In the genomic region with DNA sequence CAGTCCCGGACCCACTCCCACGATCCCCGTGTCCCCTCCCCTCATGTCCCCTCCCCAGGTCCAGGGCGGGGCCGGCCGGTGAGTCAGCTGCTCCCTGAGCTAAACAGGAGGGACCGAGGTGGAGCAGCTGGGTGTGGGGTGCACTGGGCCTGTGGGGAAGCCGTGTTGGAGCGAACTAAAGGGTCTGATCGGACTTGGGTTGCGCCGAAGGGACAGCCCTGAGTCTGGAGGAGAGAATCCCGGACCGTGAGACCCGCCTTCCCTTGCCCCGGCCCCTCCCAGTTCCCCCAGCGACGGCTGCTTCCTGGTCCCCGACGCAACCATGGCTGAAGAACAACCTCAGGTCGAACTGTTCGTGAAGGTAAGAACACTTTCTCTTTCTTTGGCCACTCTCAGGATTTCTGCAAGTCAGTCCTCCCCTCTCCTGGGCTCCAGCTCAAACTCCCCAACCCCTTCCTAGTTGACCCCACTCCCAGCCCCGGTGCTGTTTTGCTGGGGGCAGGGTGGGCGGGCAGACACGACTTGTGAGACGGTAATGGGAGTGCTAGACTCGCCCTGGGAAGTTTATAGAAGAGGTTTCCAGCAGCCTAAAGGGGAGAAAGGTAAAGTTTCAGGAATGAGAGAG, we compare ENCODE assay signal across 8 mouse cellular contexts. TPM values are rescaled to one million over a fixed set of nuclear protein-coding genes. Genes with fewer than 3 reads are reported as not detected.
DNase-seq lines count a peak whose midpoint lies in the region; ATAC-seq and TF ChIP-seq lines count a peak whose summit lies in the region.

No protein-coding gene starts in this region.

- no peak for ATAC-seq in forebrain, embryonic 12.5 days (ENCODE audit: low FRiP score)
- no peak for ATAC-seq in limb, embryonic 12.5 days (ENCODE audit: insufficient number of reproducible peaks, insufficient read depth, low FRiP score, low TSS enrichment, low read depth)
- no peak for ATAC-seq in midbrain, embryonic 13.5 days

- H3K9me3 ChIP-seq in E14TG2a.4 (ENCODE audit: low read length) = no peaks in the 10 kb centered on the region
- no peaks in the 10 kb centered on the region for H3K9me3 ChIP-seq in forebrain, embryonic 12.5 days
- H3K9me3 ChIP-seq in limb, embryonic 12.5 days = no peaks in the 10 kb centered on the region
- H3K9me3 ChIP-seq in midbrain, embryonic 13.5 days = no peaks in the 10 kb centered on the region

- under 1% methylated on average over 27 of the region's 27 CpGs for WGBS in forebrain, embryonic 12.5 days
- WGBS in limb, embryonic 12.5 days = under 1% methylated on average over 27 of the region's 27 CpGs
- WGBS in midbrain, embryonic 13.5 days = under 1% methylated on average over 27 of the region's 27 CpGs

- peak overlapping the region; percentile 96 for H3K27ac ChIP-seq in forebrain, embryonic 12.5 days
- peak overlapping the region; percentile 95 for H3K27ac ChIP-seq in limb, embryonic 12.5 days
- peak overlapping the region; percentile 88 for H3K27ac ChIP-seq in midbrain, embryonic 13.5 days

- intact Hi-C loops in heart, postnatal 36 days (cut with DNase I) = no loop called here

- H3K9ac ChIP-seq in forebrain, embryonic 12.5 days = peak overlapping the region; percentile 85
- H3K9ac ChIP-seq in limb, embryonic 12.5 days (replicated peaks) = peak overlapping the region; percentile 77
- peak overlapping the region; percentile 71 for H3K9ac ChIP-seq in midbrain, embryonic 13.5 days (replicated peaks)

- peaks cover 7% of the 10 kb centered on the region for H3K27me3 ChIP-seq in E14TG2a.4 (ENCODE audit: insufficient read depth, low read length)
- H3K27me3 ChIP-seq in forebrain, embryonic 12.5 days = no peaks in the 10 kb centered on the region
- no peaks in the 10 kb centered on the region for H3K27me3 ChIP-seq in limb, embryonic 12.5 days
- H3K27me3 ChIP-seq in midbrain, embryonic 13.5 days = no peaks in the 10 kb centered on the region
- H3K27me3 ChIP-seq in splenic B cell, adult 2 months (ENCODE audit: control insufficient read depth, insufficient read depth, low read length, poor library complexity, severe bottlenecking) = no peaks in the 10 kb centered on the region

- H3K4me2 ChIP-seq in forebrain, embryonic 12.5 days = peak overlapping the region; percentile 78
- peak overlapping the region; percentile 86 for H3K4me2 ChIP-seq in limb, embryonic 12.5 days
- H3K4me2 ChIP-seq in midbrain, embryonic 13.5 days (replicated peaks) = peak overlapping the region; percentile 69

- TF ChIP-seq CTCF in E14TG2a.4 (conservative IDR thresholded peaks at IDR 0.05; ENCODE audit: low read length) = no peak

- peaks cover 82% of the 10 kb centered on the region for H3K4me1 ChIP-seq in E14TG2a.4 (replicated peaks; ENCODE audit: low read depth, low read length)
- peaks cover 62% of the 10 kb centered on the region for H3K4me1 ChIP-seq in forebrain, embryonic 12.5 days
- peaks cover 53% of the 10 kb centered on the region for H3K4me1 ChIP-seq in limb, embryonic 12.5 days (replicated peaks)
- peaks cover 67% of the 10 kb centered on the region for H3K4me1 ChIP-seq in midbrain, embryonic 13.5 days (replicated peaks)

- DNase-seq in adrenal gland, postnatal 10 days = peak; percentile 86
- DNase-seq in heart, postnatal 36 days = peak; percentile 80 to 84
- peak; percentile 61 for DNase-seq in splenic B cell, adult 2 months (ENCODE audit: low read depth, low spot score)
- no peak for DNase-seq in right cerebral cortex, adult 2 months (ENCODE audit: low spot score in 2 of 2)

- H3K4me3 ChIP-seq in E14TG2a.4 (replicated peaks; ENCODE audit: low read length) = peak overlapping the region; percentile 80
- peak overlapping the region; percentile 46 for H3K4me3 ChIP-seq in forebrain, embryonic 12.5 days (replicated peaks)
- H3K4me3 ChIP-seq in limb, embryonic 12.5 days (replicated peaks) = peak overlapping the region; percentile 70
- H3K4me3 ChIP-seq in midbrain, embryonic 13.5 days (replicated peaks) = peak overlapping the region; percentile 46

- peaks cover 29% of the 10 kb centered on the region for H3K36me3 ChIP-seq in E14TG2a.4 (ENCODE audit: insufficient read depth, low read length)
- H3K36me3 ChIP-seq in forebrain, embryonic 12.5 days (replicated peaks) = peaks cover 27% of the 10 kb centered on the region
- peaks cover 30% of the 10 kb centered on the region for H3K36me3 ChIP-seq in limb, embryonic 12.5 days
- H3K36me3 ChIP-seq in midbrain, embryonic 13.5 days = peaks cover 16% of the 10 kb centered on the region
- H3K36me3 ChIP-seq in splenic B cell, adult 2 months (ENCODE audit: control insufficient read depth, insufficient read depth, low read length, poor library complexity, severe bottlenecking) = peaks cover 17% of the 10 kb centered on the region

RNA-seq across cellular contexts. Expression of gene Clic1, which starts 0.5 kb away (rescaled TPM):
- total RNA-seq in adrenal gland, postnatal 10 days (2021) = 100 to 1,000 TPM in 1 of 2 experiments, 10 to 100 TPM in 1; 95.6 to 105 TPM
- 152 and 155 TPM in 2 replicates for polyA plus RNA-seq in forebrain, embryonic 12.5 days (2016; fragmentation: Nextera tagmentation; extraction: Ambion mirVana)
- 10 to 100 TPM; 41.7 to 44.0 TPM for total RNA-seq in heart, postnatal 36 days (2021)
- 194 and 195 TPM in 2 replicates for polyA plus RNA-seq in limb, embryonic 12.5 days (2016; fragmentation: Nextera tagmentation; extraction: Ambion mirVana)
- polyA plus RNA-seq in midbrain, embryonic 13.5 days (2015; fragmentation: Nextera tagmentation; extraction: Ambion mirVana) = 93.7 and 99.6 TPM in 2 replicates

RNA-seq across cellular contexts. Expression of gene Msh5, which starts 3.7 kb away (rescaled TPM):
- 1 to 10 TPM; 2.3 to 5.0 TPM for total RNA-seq in adrenal gland, postnatal 10 days (2021)
- polyA plus RNA-seq in forebrain, embryonic 12.5 days (2016; fragmentation: Nextera tagmentation; extraction: Ambion mirVana) = 5.3 and 5.6 TPM in 2 replicates
- under 1 TPM; 0.25 to 0.70 TPM for total RNA-seq in heart, postnatal 36 days (2021)
- 2.9 and 3.4 TPM in 2 replicates for polyA plus RNA-seq in limb, embryonic 12.5 days (2016; fragmentation: Nextera tagmentation; extraction: Ambion mirVana)
- 3.3 and 3.7 TPM in 2 replicates for polyA plus RNA-seq in midbrain, embryonic 13.5 days (2015; fragmentation: Nextera tagmentation; extraction: Ambion mirVana)

RNA-seq across cellular contexts. Expression of gene Ddah2, which starts 8.6 kb away (rescaled TPM):
- 10 to 100 TPM; 35.2 to 51.7 TPM for total RNA-seq in adrenal gland, postnatal 10 days (2021)
- polyA plus RNA-seq in forebrain, embryonic 12.5 days (2016; fragmentation: Nextera tagmentation; extraction: Ambion mirVana) = 513 and 534 TPM in 2 replicates
- total RNA-seq in heart, postnatal 36 days (2021) = 10 to 100 TPM; 27.5 to 27.6 TPM
- polyA plus RNA-seq in limb, embryonic 12.5 days (2016; fragmentation: Nextera tagmentation; extraction: Ambion mirVana) = 489 and 492 TPM in 2 replicates
- 501 and 531 TPM in 2 replicates for polyA plus RNA-seq in midbrain, embryonic 13.5 days (2015; fragmentation: Nextera tagmentation; extraction: Ambion mirVana)

RNA-seq across cellular contexts. Expression of gene Ly6g6c, which starts 14.9 kb away (rescaled TPM):
- not detected for total RNA-seq in adrenal gland, postnatal 10 days (2021)
- not detected in 2 replicates for polyA plus RNA-seq in forebrain, embryonic 12.5 days (2016; fragmentation: Nextera tagmentation; extraction: Ambion mirVana)
- under 1 TPM in 1 of 2 experiments, not detected in 1; 0.56 TPM for total RNA-seq in heart, postnatal 36 days (2021)
- polyA plus RNA-seq in limb, embryonic 12.5 days (2016; fragmentation: Nextera tagmentation; extraction: Ambion mirVana) = not detected in 2 replicates
- not detected in 2 replicates for polyA plus RNA-seq in midbrain, embryonic 13.5 days (2015; fragmentation: Nextera tagmentation; extraction: Ambion mirVana)

RNA-seq across cellular contexts. Expression of gene Mpig6b, which starts 15.7 kb away (rescaled TPM):
- total RNA-seq in adrenal gland, postnatal 10 days (2021) = under 1 TPM; 0.24 to 0.30 TPM
- polyA plus RNA-seq in forebrain, embryonic 12.5 days (2016; fragmentation: Nextera tagmentation; extraction: Ambion mirVana) = 0.40 and 0.54 TPM in 2 replicates
- under 1 TPM; 0.42 to 0.49 TPM for total RNA-seq in heart, postnatal 36 days (2021)
- polyA plus RNA-seq in limb, embryonic 12.5 days (2016; fragmentation: Nextera tagmentation; extraction: Ambion mirVana) = 0.68 and 0.76 TPM in 2 replicates
- 0.45 and 0.50 TPM in 2 replicates for polyA plus RNA-seq in midbrain, embryonic 13.5 days (2015; fragmentation: Nextera tagmentation; extraction: Ambion mirVana)

Comparison
In these comparisons a context has a peak if more than half of its experiments do, and no peak if none do; other contexts are left out.
1. DNase-seq: peak in adrenal gland, postnatal 10 days (single experiment), heart, postnatal 36 days (2 of 2) and splenic B cell, adult 2 months (single experiment); none in right cerebral cortex, adult 2 months (0 of 2).
2. Peak in every context shown above with its lines, with median percentiles within 50 percentile points of each other: H3K4me3 ChIP-seq, H3K27ac ChIP-seq, H3K4me2 ChIP-seq and H3K9ac ChIP-seq.